Mouse (Mus musculus): ENCODE measurements around the gene Anks1b. TPM values are rescaled to one million over a fixed set of nuclear protein-coding genes. Genes with fewer than 3 reads are reported as not detected.

The Anks1b gene
- total RNA-seq, 2 experiments from 2014 or later = 0.33 to 0.40 TPM

DNA sequence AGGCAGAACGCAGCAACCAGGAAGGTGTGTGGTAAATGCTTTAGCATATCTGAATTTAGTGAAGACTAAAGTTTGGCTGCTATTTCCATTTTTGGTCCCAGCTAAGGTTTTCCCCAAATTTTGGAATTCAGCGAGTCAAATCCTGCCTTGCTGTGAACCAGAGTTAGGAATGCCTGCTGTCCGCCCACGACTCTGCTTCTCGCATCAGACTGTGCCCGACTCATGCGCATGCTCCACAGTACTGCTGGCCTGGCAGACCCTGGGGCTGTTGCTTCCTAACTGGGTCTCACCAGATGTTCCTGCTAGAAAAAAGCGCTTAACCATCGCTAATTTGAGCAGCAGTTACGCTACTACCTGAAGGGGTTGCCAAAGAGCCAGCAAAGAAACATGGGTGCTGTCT is 801.1 kb downstream of the Anks1b start:
- no peak for DNase-seq

DNA sequence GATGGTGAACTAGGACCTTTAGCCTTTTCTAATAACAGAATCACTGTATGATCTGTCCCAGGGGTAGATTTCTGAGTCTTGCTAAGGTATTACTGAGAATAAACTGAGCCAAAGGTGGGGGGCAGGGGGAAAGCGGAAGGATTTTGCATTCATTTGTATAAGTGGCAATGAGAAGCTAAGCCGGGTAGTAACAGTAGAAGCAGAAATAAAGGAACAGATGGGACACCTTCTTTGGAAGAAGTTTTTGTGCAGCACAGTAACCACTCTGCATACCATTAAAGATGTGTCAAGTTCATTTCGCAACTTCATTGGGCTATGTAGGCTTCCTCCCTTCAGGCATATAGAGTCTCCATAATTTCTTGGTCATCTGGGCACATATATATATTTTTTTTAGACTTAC is 804.1 kb downstream of the Anks1b start:
- DNase-seq = no peak

DNA sequence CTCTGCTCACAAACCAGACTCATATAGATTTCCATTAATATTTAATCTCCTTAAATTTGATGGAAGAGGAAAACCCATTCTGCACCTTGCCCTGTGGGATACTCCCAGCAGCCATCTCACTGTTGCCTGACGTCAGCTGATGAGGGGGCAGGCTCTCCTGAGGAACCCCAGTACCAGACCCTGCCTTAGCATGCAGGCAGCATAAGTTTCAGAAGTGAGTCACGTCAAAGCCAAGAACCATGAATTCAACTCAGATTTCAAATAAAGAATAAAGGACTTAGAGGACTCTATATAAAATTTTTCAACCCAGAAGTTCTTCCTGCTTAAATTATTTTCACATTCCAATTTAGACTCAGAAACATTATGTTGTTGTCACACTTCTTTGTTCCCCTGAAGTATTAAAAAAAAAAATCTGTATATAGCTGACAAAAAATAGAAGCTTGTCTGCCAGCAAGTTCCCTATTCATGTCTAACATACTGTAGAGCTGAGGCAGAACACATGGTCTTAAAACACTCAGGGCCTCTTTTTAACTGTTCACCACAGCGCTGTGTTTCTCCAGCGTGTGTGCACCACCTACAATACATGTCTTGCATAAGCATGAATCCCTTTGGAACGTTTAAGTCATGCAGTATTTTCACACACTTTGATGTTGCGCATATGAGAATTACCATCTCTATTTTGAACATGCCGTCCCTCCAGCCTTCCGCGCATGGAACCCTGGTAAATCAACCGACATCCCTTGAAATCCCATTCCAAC is 806.6 kb downstream of the Anks1b start:
- DNase-seq = no peak

GRCm38 (mm10) chr10:90683813-90684212 is 810.5 kb downstream of the Anks1b start:
- no peak for DNase-seq

GRCm38 (mm10) chr10:90685367-90685766 is 812.1 kb downstream of the Anks1b start:
- DNase-seq = no peak

DNA sequence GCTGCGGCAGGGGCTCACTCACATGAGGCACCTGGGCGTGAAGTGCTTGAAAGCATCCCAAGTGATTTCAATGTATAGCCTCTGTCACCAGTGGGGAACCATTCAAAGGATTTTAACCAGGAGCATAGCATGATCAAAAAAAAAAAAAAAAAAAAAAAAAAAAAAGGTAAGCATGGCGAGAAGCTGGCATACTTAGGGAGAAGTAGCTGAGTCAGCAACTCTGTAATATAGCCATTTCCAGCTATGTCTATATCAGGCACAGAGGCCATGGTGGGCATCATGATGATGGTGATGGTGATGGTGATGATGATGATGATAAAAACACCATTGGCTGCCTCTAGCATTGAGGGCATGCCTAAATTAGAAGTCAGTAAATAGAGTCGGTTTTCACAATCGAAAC is 814.8 kb downstream of the Anks1b start:
- DNase-seq = no peak

DNA sequence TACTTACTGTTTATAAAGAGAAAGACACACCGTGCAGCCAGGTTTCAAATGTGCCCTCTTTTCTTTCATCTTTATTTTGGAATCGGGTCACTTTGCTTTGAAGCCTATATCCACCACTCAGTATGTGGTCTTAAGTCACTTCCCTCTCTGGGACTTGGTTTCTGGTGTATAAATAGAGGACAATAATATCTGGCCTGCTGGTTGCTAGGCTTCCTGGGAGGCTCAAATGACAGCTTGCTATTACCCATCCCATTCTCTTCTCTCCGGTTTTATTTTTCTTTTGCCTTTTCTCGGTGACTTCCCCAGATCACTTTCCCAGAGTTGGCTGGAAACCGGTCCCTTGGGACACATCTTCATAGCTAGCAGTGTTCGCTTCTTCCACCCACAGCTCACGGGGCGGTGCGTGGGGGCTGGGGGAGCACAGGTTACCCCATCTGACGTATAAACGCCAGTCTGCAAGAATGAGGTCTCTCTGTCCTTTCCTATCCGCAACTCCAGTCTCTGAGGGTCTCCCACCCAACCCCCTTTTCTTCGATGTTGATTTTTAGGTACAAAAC is 815.5 kb downstream of the Anks1b start:
- DNase-seq = no peak

- peak; percentile 24 to 84 for DNase-seq
These were observed 816.7 kb downstream of the Anks1b start for GRCm38 (mm10) chr10:90689854-90690513.

DNA sequence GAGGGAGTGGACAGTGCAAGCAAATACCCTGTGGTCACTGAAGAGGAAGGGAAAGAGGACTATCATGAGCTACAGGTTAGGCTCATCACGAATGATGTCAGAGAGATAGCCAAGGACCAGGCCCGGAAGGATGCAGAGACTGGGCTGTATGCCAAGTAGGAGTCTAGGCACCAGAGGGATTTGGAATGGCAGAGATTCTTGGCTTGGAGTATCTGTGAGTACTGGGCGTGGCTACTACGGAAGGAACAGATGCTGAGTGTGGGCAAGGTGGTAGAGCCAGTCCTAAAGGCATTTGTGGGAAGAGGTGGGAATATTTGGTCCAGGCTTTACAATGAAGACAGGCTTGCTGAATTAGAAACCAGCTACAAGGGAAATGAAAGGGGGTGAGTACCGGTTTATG is 823.4 kb downstream of the Anks1b start:
- DNase-seq = no peak

- no peak for DNase-seq
These were observed 824.1 kb downstream of the Anks1b start for GRCm38 (mm10) chr10:90697413-90697812.

DNA sequence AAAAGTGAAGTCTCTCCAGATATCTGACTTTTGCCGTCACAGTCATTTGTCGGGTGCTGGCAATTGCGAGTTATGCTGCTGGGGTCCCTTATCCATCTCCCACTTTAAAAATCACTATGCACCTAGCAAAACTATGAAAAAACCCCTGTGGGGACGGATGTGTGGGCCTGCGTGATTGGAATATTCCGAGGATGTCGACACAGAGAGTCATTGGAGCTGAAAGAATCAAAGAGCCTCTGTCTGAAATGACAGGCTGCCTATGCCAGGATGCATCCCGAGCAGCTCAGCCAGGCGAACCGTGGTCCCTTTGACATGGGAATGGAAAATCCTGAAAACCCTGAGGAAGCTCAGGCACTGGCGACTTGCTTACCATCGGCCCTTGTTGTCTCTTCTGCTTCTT is 825.9 kb downstream of the Anks1b start:
- no peak for DNase-seq

DNA sequence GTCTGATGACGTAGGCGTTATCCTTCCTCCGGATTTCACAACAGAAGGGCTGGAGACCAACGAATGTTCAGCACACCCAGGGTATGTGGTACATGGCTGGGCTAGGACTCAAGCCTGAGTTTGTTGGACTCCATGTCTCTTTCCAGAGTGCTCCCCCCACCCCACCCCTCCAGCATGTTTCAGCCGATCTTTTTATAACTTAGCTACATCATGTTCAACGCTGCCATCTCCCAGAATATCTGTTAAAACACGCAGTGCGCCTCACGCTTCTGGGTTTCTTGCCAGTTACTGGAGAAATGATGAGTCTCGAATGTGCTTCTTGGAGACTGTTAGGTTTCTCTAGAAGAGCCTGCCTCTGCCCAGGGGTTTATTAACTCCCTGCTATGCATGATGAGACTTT is 831.3 kb downstream of the Anks1b start:
- DNase-seq = peak in 1 of 2 experiments; percentile 15

GRCm38 (mm10) chr10:90708822-90709601 is 835.7 kb downstream of the Anks1b start:
- no peak for DNase-seq

DNA sequence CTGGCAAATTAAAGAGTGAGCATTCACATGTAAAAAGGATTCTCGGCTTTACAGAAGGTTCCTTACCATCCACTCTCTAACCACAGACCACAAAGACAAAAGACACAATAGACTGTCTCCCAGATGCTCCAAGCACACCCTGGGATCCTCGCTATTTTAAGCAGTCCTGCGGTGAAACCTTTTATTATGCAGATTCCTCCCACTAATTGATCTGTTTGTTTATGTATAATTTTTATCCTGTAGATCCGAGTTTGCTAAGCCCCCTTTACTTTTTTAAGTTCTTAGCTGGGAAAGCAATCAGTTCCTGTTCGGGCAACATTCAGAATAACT is 836.3 kb downstream of the Anks1b start:
- DNase-seq = no peak

DNA sequence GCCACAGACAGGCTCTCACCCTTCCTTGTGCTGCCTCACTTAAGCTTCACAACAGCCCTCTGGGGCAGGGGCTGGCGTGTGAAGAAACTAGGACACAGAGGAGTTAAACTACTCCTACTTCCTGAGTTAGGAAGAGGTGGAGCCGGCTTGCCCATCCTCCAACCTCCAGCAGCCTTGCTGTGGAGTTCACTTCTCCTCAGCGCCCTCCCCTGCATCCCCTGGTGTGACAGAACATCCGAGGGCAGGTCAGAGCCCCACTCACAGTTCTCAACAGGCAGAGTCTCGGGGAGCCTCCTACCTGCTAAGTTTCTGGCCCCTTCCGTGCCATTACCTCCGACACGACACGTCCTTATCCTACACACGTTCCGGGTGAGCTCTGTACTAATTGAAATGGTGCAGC is 844.7 kb downstream of the Anks1b start:
- no peak for DNase-seq

DNA sequence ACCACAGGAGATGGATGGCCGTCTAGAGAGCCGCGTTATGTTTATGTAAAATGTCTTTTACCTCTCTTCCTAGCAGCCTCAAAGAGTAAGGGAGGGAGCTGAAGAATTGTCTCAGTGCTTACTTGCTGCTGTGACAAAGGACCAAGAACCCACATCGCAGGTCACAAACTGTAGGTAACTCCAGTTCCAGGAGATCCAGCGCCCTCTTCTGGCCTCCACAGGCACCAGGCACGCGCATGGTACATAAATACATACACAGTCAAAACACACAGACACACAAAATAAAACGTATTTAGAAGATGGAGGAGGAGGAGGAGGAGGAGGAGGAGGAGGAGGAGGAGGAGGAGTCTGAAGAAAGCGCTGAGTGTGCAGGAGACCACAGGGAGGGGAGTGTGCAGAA is 845.4 kb downstream of the Anks1b start:
- DNase-seq = no peak

GRCm38 (mm10) chr10:90719996-90720395 is 846.7 kb downstream of the Anks1b start:
- DNase-seq = no peak

DNA sequence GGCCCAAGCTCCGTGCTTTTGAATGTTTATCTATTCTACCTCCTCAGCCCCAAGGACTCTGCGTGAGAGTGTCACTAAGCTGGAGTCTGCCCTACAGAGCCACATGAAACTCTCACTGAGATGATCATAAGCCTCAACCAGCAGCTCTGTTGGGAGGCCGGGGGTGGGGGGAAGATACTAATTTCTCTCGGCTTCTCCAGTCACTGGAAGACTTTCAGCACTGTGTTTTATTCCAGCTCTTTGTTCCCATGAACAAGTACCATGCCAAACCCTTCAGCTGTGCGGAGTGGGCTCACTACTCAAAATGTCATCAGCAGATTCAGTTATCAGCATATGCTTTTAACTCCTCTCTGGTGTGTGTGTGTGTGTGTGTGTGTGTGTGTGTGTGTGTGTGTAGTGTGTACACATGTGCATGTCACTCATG is 849.8 kb downstream of the Anks1b start:
- no peak for DNase-seq

DNA sequence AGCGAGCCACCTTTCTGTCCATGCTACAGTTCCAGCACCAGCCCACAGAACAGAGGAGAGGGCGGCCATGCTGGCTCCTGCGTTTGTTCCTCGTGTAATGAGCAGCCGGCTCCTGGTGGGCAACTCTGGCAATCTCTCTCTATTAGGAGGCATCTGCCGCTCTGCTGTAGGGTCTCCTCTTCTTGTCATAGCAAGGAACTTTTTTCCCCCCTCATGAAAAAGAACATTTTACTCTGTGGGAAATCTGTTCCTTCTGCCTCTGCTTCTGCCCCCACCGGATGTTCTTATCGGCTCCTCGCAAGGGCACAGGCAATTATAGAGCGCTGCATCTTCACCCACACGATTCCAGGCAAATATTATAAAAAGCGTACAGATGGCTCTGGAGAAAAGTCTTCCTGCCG is 850.6 kb downstream of the Anks1b start:
- no peak for DNase-seq

GRCm38 (mm10) chr10:90724931-90725330 is 851.6 kb downstream of the Anks1b start:
- DNase-seq = no peak

DNA sequence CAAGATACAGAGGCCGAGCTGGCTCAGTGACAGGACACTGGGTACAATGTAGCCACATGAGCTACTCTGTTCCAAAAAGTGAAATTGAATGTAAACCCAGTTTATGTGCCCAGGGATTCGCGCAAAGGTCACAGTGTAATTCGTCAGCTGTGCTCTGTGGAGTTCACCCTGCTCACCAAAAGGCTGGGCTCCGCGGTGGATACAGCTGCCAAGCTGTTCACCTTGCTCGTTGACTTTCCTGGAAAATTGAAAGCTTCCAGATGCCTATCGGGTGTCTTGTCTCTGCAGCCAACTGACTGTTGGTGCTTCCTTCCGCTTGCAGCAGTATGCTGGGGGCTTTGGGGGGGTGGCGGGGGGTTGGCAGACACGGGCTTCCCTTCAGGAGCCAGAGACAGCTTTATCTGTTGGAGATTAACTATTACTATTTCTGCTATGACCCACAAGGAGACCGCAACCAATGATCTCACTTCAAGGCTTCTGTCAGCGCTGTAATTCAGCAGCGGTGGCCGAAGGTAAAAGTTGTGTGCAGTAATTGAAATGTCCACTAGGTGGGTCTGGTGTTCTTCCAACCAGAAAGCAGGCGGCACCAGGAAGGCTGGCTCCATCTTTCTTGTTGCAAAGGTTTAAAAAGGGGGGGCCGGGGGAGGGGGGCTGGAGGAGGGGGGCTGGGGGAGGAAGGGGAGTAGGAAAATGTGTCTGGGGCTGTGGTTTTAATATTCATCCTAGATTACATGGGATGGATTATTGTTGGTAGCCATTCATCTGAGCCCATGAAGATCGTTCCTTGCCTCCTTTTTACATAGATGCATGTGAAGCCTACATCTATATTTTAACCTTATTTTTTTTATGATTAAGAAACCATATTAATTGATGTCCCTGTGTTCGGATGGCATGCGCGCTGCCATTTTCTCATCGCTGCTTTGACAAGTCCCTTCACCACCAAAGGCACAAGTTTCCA is 855.4 kb downstream of the Anks1b start:
- peak; percentile 53 to 73 for DNase-seq

DNA sequence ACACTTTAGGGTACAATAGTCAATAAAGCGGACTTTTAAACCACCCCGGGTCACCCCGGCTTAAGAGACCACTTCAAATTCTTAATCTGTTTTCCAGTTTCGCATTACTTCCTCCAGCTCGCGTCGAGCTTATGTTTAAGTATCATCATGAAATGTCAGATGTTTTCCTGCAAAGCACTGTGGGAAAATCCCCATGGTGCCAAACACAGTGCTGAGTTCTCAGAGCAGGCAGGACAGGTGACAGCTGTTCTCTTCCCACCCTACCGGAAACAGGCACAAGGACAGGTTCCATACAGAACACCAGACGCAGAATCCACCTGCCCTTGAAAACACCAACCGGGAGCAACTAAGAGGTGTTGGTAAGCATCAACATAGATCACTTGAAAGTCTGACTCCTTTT is 856.2 kb downstream of the Anks1b start:
- no peak for DNase-seq

Measured in heart, adult 18-20 months (tissue).